Mouse (Mus musculus): ENCODE results near the gene Smpd3. TPM values are rescaled to one million over a fixed set of nuclear protein-coding genes. Genes with fewer than 3 reads are reported as not detected.
"Not testable (repeated sequence)": the region's sequence is repeated elsewhere in the genome, so short reads cannot be mapped to it uniquely, and the experiment has no call there.

Gene Smpd3
- polyA plus RNA-seq, 1 experiment from 2014 or later = 1.7 TPM

GRCm38 (mm10) chr8:106320002-106320401 lies 17.8 kb downstream of the Smpd3 start:
- H3K36me3 ChIP-seq = no peaks in the 10 kb centered on the region
- 80% methylated on average over 6 of the region's 6 CpGs for WGBS
- H3K9ac ChIP-seq = no peak overlapping the region
- H3K27me3 ChIP-seq = no peaks in the 10 kb centered on the region
- no peak overlapping the region for H3K4me3 ChIP-seq (replicated peaks)
- no peak overlapping the region for H3K27ac ChIP-seq
- no peaks in the 10 kb centered on the region for H3K4me1 ChIP-seq
- no peak for ATAC-seq (replicated peaks; ENCODE audit: low FRiP score)
- H3K4me2 ChIP-seq = no peak overlapping the region
- H3K9me3 ChIP-seq (replicated peaks) = no peaks in the 10 kb centered on the region

DNA sequence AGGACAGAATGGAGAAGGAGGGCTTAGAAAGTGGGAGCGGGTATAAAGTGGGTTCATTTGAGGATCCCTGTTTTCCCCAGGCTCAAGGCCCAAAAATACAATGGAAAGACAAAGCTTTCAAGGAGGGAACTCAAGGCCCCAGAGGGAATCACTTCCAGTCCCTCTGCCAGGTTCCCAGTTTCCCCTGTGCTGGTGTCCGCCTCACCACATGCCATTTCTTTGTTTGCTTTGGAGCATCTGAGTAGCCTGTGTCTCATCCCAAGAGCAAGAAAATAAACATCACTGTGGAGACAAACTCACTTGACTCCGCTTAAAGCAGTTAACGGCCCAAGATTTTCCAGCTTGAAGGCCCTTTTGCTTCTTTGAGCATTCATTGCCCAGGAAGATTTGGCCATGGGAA lies 20.7 kb downstream of the Smpd3 start:
- H3K27me3 ChIP-seq = no peaks in the 10 kb centered on the region
- no peak overlapping the region for H3K9ac ChIP-seq
- H3K9me3 ChIP-seq (replicated peaks) = no peaks in the 10 kb centered on the region
- H3K4me3 ChIP-seq (replicated peaks) = no peak overlapping the region
- H3K27ac ChIP-seq = no peak overlapping the region
- no peak overlapping the region for H3K4me2 ChIP-seq
- H3K4me1 ChIP-seq = no peaks in the 10 kb centered on the region
- no peak for ATAC-seq (replicated peaks; ENCODE audit: low FRiP score)
- no peaks in the 10 kb centered on the region for H3K36me3 ChIP-seq
- WGBS = 63% methylated on average over 4 of the region's 4 CpGs

- no peak for ATAC-seq (replicated peaks; ENCODE audit: low FRiP score)
- Histone ChIP-seq H3K4me2 (no peak overlapping the region), H3K4me1 (no peaks in the 10 kb centered on the region), H3K36me3 (no peaks in the 10 kb centered on the region), H3K4me3 (replicated peaks) (no peak overlapping the region), H3K9me3 (replicated peaks) (no peaks in the 10 kb centered on the region), H3K27me3 (no peaks in the 10 kb centered on the region), H3K9ac (no peak overlapping the region), H3K27ac (no peak overlapping the region)
- 71% methylated on average over 10 of the region's 10 CpGs for WGBS
Observed at GRCm38 (mm10) chr8:106316506-106316905, 21.3 kb downstream of the Smpd3 start.

GRCm38 (mm10) chr8:106315402-106316187 lies 22.2 kb downstream of the Smpd3 start:
- H3K4me3 ChIP-seq (replicated peaks) = no peak overlapping the region

GRCm38 (mm10) chr8:106313799-106314198 lies 24.0 kb downstream of the Smpd3 start:
- Histone ChIP-seq H3K27me3 (no peaks in the 10 kb centered on the region), H3K27ac (no peak overlapping the region), H3K9me3 (replicated peaks) (no peaks in the 10 kb centered on the region), H3K36me3 (no peaks in the 10 kb centered on the region), H3K4me2 (no peak overlapping the region), H3K4me3 (replicated peaks) (no peak overlapping the region), H3K9ac (no peak overlapping the region), H3K4me1 (no peaks in the 10 kb centered on the region)
- WGBS = 48% methylated on average over 2 of the region's 2 CpGs
- ATAC-seq (replicated peaks; ENCODE audit: low FRiP score) = no peak

More at GRCm38 (mm10) chr8:106315402-106316187, 22.2 kb downstream of the Smpd3 start:
- Histone ChIP-seq H3K36me3 (no peaks in the 10 kb centered on the region), H3K9me3 (replicated peaks) (no peaks in the 10 kb centered on the region), H3K9ac (no peak overlapping the region), H3K4me1 (no peaks in the 10 kb centered on the region), H3K27me3 (no peaks in the 10 kb centered on the region), H3K27ac (no peak overlapping the region), H3K4me2 (no peak overlapping the region)
- ATAC-seq (replicated peaks; ENCODE audit: low FRiP score) = no peak
- WGBS = 88% methylated on average over 6 of the region's 6 CpGs

GRCm38 (mm10) chr8:106313120-106313737 lies 24.6 kb downstream of the Smpd3 start:
- H3K4me2 ChIP-seq = no peak overlapping the region
- H3K4me3 ChIP-seq (replicated peaks) = no peak overlapping the region
- H3K9ac ChIP-seq = no peak overlapping the region
- H3K27ac ChIP-seq = no peak overlapping the region
- 0 out of 2 replicates have a peak, but pooled peaks cover 1% of the 10 kb centered on the region for H3K4me1 ChIP-seq
- H3K9me3 ChIP-seq (replicated peaks) = no peaks in the 10 kb centered on the region
- WGBS = 84% methylated on average over 6 of the region's 6 CpGs
- H3K36me3 ChIP-seq = no peaks in the 10 kb centered on the region
- H3K27me3 ChIP-seq = no peaks in the 10 kb centered on the region
- no peak for ATAC-seq (replicated peaks; ENCODE audit: low FRiP score)

DNA sequence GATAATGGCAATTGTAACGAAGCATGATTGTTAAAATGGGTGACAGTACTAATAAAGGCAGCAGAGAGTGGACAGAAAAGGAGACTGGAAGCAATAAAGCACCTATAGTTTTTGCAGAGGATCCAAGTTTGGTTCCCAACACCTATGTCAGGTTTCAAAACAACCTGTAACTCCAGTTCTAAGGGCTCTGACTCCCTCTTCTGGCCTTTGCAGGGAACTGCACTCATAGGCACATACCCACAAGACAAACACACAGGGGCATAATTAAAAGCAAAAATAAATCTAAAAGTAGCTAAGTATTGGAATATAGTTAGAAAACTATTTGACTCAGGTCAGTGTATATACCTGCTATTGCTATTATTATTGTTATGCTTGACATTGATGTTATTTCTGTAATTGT lies 25.8 kb downstream of the Smpd3 start:
- no peak for ATAC-seq (replicated peaks; ENCODE audit: low FRiP score)

DNA sequence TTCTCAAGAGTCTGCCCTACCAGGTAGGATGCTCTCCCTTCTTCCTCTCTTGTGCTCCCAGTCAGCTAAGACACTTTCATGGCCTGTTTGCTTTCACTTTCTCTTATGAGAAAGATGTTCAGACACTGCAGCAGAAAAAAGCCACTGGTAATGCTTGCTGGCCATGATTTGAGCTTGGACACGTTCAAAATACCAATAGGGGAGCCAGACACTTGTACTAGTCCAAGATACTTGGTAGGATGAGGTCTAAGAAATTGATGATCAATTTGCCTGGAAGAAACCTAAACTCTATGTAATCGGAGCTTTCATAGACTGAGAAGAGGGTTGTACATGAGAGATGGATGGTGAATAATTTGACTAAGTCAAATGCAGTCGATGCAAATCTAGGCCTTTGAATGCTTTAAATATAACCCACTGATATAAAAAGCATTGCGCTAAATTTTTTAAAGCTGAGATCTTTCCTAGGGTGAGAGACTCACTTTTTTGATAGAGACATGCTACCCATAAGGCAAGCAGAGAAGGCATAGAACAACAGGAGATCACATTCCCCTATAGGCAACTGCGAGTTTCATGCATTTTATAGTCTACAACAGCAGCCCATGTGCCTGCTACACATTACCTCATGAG lies 27.6 kb downstream of the Smpd3 start:
- ATAC-seq (replicated peaks; ENCODE audit: low FRiP score) = no peak
- Histone ChIP-seq H3K4me1 (peaks cover 7% of the 10 kb centered on the region; the same call in 1 of the 2 replicates), H3K4me2 (no peak overlapping the region), H3K27me3 (no peaks in the 10 kb centered on the region), H3K36me3 (no peaks in the 10 kb centered on the region), H3K9me3 (replicated peaks) (no peaks in the 10 kb centered on the region), H3K27ac (no peak overlapping the region), H3K9ac (no peak overlapping the region), H3K4me3 (replicated peaks) (no peak overlapping the region)
- 88% methylated on average over 5 of the region's 5 CpGs for WGBS

More for the DNA sequence above, 25.8 kb downstream of the Smpd3 start:
- Histone ChIP-seq H3K4me1 (peaks cover 7% of the 10 kb centered on the region; the same call in 1 of the 2 replicates), H3K4me3 (replicated peaks) (no peak overlapping the region), H3K4me2 (no peak overlapping the region), H3K9ac (no peak overlapping the region), H3K36me3 (no peaks in the 10 kb centered on the region), H3K27me3 (no peaks in the 10 kb centered on the region), H3K9me3 (replicated peaks) (no peaks in the 10 kb centered on the region), H3K27ac (no peak overlapping the region)
- WGBS = 94% methylated on average over 1 of the region's 1 CpGs

DNA sequence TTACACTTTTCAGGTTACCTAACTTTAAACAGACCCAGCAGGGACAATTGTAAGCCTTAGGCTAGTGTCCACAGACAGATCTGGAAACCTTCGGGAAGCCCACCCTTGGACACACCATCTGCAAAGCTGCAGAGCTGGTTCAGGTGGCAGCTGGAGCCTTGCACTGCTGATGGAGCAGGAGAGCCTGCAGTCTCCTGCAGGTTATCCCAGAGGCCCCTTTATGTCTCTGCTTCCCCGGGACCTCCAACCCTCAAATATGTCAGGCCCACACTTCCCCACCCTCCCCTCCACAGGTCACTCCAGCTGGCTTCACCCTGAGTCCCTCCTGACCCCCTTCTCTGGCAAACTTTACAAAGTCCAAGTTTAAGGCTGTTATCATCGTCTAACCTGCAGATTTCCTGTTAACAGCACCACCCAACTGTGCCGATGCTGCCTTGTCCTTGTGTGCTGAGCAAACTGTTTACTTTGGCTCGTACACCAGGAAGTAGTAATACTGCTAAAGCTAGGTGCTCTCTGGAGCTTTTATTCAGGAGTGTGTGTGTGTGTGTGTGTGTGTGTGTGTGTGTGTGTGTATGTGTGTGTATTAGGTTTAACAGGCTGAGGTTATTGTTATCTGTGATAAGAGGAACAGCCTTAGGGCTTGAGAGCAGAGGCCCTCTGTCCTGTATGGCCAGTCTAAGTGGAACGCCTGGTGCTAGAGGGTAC lies 29.6 kb downstream of the Smpd3 start:
- peak overlapping the region; percentile 51; the same call in 1 of the 2 replicates for H3K27ac ChIP-seq
- not testable (repeated sequence) for H3K36me3 ChIP-seq; H3K4me1 ChIP-seq; H3K9me3 ChIP-seq (replicated peaks); H3K27me3 ChIP-seq; H3K4me3 ChIP-seq (replicated peaks); H3K4me2 ChIP-seq; H3K9ac ChIP-seq; ATAC-seq (replicated peaks; ENCODE audit: low FRiP score)
- WGBS = 44% methylated on average over 6 of the region's 6 CpGs

DNA sequence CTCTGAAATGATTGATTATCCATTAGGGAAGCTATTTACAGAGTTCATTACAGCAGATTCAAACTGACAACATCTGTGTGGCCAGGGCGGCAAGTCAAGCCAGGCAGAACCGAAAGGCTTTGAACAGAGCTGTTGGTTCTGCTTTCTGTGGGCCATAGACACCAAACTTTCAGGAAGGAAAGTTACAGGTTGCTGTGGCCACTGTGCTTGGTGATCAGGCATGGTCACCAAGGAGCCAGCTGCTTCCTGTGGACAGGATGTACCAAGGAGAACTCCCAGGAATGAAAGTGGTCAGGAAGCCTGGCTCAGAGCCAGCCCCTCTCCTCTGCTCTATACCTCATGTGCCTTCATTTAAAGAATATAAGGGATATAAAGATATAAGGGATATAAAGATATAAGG lies 30.2 kb downstream of the Smpd3 start:
- H3K4me1 ChIP-seq = peaks cover 7% of the 10 kb centered on the region; the same call in 1 of the 2 replicates
- no peak overlapping the region for H3K9ac ChIP-seq
- H3K4me2 ChIP-seq = no peak overlapping the region
- no peaks in the 10 kb centered on the region for H3K36me3 ChIP-seq
- H3K27me3 ChIP-seq = no peaks in the 10 kb centered on the region
- H3K4me3 ChIP-seq (replicated peaks) = no peak overlapping the region
- WGBS = 66% methylated on average over 2 of the region's 2 CpGs
- H3K27ac ChIP-seq = no peak overlapping the region
- no peak for ATAC-seq (replicated peaks; ENCODE audit: low FRiP score)
- no peaks in the 10 kb centered on the region for H3K9me3 ChIP-seq (replicated peaks)

GRCm38 (mm10) chr8:106306711-106307248 lies 31.0 kb downstream of the Smpd3 start:
- H3K4me1 ChIP-seq; H3K27me3 ChIP-seq; H3K27ac ChIP-seq; H3K9ac ChIP-seq; H3K4me3 ChIP-seq (replicated peaks); H3K36me3 ChIP-seq; ATAC-seq (replicated peaks; ENCODE audit: low FRiP score); H3K9me3 ChIP-seq (replicated peaks); H3K4me2 ChIP-seq: not testable (repeated sequence)
- 57% methylated on average over 2 of the region's 2 CpGs for WGBS
